Mouse (Mus musculus): ENCODE data around the gene Lss. TPM values are rescaled to one million over a fixed set of nuclear protein-coding genes. Genes with fewer than 3 reads are reported as not detected.
A peak's percentile ranks its signal among the peaks of the same experiment; 100 is the strongest.

Gene Lss
- polyA plus RNA-seq, 1 experiment from 2014 or later = 55.9 TPM

DNA sequence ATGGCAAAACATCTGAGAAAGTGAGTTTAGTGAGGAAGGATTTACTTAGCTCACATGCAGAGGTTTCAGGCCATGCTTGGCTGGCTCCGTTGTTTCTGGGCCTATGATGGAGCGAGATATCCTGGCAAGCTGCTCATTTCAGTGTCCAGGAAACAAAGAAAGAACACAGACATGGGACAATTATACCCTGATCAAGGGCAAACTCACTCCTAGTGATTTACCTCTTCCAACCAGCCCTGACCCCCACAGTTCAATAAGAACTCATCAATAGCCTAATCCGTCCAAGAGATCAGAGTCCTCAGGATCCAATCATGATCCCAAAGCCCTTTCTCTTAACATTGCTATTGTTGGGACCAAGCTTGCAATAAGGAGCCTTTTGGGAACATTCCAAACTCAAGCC, 40.8 kb downstream of the Lss start:
- H3K4me3 ChIP-seq = no peak overlapping the region
- peaks cover 12% of the 10 kb centered on the region for H3K4me1 ChIP-seq
- H3K36me3 ChIP-seq (replicated peaks) = no peaks in the 10 kb centered on the region
- no peaks in the 10 kb centered on the region for H3K27me3 ChIP-seq (replicated peaks; ENCODE audit: low read depth, poor library complexity, severe bottlenecking)
- no peaks in the 10 kb centered on the region for H3K9me3 ChIP-seq
- DNase-seq (ENCODE audit: low spot score) = no peak
- WGBS = 76% methylated on average over 3 of the region's 3 CpGs
- no peak overlapping the region for H3K27ac ChIP-seq (replicated peaks)

DNA sequence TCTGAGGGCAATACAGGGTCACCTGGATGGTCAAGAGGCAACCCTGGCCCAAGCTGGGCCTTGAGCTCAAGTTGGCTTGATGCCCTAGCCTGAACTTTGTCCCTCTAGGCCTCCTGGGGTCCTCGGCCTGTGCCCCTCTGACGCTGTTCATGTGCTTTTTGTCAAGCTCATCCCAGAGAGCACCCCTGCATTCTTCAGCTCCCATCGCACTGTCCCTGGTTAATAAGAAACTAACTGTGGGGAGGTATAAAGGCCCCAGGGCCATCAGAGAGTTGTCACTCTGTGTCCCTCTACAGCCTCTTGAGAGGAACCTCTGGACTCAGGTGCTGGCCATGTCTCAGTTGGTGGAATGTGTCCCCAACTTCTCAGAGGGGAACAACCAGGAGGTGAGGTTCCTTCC, 44.0 kb downstream of the Lss start, which contains the start of gene Ftcd:
TSS of gene Ftcd (plus strand) at position 275 of the 400 bp plus-strand sequence.
- WGBS = 79% methylated on average over 3 of the region's 3 CpGs
- Histone ChIP-seq H3K36me3 (replicated peaks) (no peaks in the 10 kb centered on the region), H3K27ac (replicated peaks) (no peak within 1 kb of the TSS), H3K4me1 (peaks cover 12% of the 10 kb centered on the region), H3K4me3 (no peak within 1 kb of the TSS), H3K9me3 (no peaks in the 10 kb centered on the region), H3K27me3 (replicated peaks; ENCODE audit: low read depth, poor library complexity, severe bottlenecking) (no peaks in the 10 kb centered on the region)
- DNase-seq (ENCODE audit: low spot score) = no peak

DNA sequence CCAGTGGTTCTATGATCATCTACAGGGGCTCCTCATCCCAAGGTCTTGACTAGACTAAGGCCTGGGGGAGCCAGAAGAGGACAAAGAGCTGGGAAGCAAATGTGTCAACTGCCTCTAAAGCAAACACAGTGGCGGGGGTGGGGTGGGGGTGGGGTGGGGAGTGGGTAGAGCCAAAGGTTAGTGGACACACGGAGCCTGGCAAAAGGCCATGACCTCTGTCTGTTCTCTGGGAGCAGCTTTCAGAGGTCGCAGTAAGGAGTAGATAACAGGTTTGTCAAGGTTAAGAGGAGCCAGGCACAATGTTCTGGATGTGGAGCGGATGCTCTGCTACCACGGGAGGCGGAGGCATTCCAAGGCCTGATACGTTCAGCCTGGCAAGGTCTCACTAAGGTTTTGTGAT, 45.5 kb downstream of the Lss start:
- 0 out of 2 replicates have a peak overlapping the region, but pooled peaks have one; percentile 1 for H3K27ac ChIP-seq (replicated peaks)
- peaks cover 7% of the 10 kb centered on the region for H3K4me1 ChIP-seq
- H3K27me3 ChIP-seq (replicated peaks; ENCODE audit: low read depth, poor library complexity, severe bottlenecking) = no peaks in the 10 kb centered on the region
- no peaks in the 10 kb centered on the region for H3K9me3 ChIP-seq
- DNase-seq (ENCODE audit: low spot score) = no peak
- no peak overlapping the region for H3K4me3 ChIP-seq
- 70% methylated on average over 7 of the region's 7 CpGs for WGBS
- H3K36me3 ChIP-seq (replicated peaks) = no peaks in the 10 kb centered on the region

DNA sequence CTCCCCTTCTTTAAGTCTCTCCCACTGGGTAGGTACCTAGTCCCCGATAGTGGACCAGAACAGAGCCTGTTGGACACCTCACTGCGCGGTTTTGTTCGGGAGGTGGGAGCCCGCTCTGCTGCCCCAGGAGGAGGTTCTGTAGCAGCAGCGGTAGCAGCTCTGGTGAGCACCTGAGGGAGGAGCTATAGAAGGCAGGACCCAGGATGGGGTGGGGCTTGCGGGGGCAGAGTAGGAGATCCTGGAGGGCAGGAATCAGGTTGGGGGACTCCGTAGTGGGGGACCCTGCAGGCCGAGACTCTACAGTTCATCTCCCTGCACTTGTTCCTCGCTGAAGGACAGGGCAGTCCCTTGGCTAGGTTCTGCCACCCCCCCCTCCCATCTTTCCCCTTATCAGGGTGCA, 52.8 kb downstream of the Lss start:
- peaks cover 24% of the 10 kb centered on the region for H3K27me3 ChIP-seq (replicated peaks; ENCODE audit: low read depth, poor library complexity, severe bottlenecking)
- peaks cover 10% of the 10 kb centered on the region for H3K4me1 ChIP-seq
- peak overlapping the region; percentile 39 for H3K4me3 ChIP-seq
- H3K9me3 ChIP-seq = no peaks in the 10 kb centered on the region
- no peak overlapping the region for H3K27ac ChIP-seq (replicated peaks)
- 10% methylated on average over 10 of the region's 10 CpGs for WGBS
- DNase-seq (ENCODE audit: low spot score) = peak; percentile 12
- no peaks in the 10 kb centered on the region for H3K36me3 ChIP-seq (replicated peaks)

DNA sequence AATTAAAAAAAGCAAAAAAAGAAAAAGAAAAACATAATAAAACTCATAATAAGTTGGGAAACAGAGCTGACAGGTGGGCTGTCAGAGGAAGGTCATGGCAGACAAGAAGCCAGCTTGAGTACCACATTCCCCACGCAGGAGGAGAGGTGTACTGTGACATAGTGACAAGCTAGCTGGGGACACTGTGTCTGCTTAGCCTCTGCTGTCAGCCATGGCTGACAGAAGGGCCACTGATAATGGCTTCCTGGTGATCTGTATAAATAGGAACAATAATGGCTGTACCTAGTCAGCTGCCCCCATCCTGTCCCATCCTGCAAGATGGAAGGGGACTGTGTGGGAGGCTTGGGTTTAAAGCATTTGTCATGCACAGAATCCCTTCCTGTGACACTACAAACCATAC, 54.8 kb downstream of the Lss start:
- whole genome bisulfite sequencing = 43% methylated on average over 1 of the region's 1 CpGs
- Histone ChIP-seq H3K4me3 (no peak overlapping the region), H3K4me1 (peaks cover 10% of the 10 kb centered on the region), H3K36me3 (replicated peaks) (no peaks in the 10 kb centered on the region), H3K27ac (replicated peaks) (no peak overlapping the region), H3K9me3 (no peaks in the 10 kb centered on the region), H3K27me3 (replicated peaks; ENCODE audit: low read depth, poor library complexity, severe bottlenecking) (peaks cover 24% of the 10 kb centered on the region)
- DNase-seq (ENCODE audit: low spot score) = no peak

DNA sequence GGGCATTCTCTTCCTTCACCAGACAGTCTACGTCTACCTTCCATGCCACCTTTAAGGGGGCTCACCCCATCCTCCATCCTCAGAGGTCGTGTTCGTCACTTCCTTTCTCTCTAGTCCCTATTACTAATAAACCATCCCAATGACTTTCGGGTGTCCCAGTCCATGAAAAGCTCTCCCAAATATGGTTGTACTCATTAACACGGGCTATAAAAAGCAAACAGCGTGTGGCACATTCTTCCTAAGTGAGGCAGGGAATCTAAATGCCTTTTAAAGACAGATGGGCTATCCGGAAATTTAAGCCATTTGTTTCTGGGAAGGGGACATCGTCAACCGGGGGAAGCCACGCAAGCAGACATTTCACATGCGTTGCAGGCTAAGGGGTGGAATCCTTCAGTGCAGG, 58.8 kb downstream of the Lss start:
- no peaks in the 10 kb centered on the region for H3K4me1 ChIP-seq
- no peak for DNase-seq (ENCODE audit: low spot score)
- WGBS = 88% methylated on average over 11 of the region's 11 CpGs
- H3K27me3 ChIP-seq (replicated peaks; ENCODE audit: low read depth, poor library complexity, severe bottlenecking) = no peaks in the 10 kb centered on the region
- no peak overlapping the region for H3K4me3 ChIP-seq
- H3K36me3 ChIP-seq (replicated peaks) = no peaks in the 10 kb centered on the region
- no peaks in the 10 kb centered on the region for H3K9me3 ChIP-seq
- no peak overlapping the region for H3K27ac ChIP-seq (replicated peaks)

DNA sequence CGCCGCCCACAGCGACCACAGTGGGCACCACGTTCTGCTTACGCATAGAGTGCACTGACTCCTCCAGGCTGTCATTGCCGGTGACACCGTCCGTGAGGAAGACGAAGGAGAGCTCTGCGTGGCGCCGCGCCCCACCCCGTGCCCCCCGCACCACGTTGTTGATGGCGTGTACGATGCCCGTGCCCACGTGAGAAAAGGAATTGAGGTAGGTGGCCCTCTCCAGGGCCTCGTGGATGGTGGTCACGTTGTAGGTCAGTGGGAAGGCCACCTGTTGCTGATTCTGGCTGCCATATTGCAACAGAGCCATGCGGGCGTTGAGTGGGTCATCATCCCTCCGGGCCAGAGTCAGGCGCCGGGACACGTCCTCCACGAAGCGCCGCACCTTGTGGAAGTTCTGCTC, 65.0 kb downstream of the Lss start:
- H3K36me3 ChIP-seq (replicated peaks) = no peaks in the 10 kb centered on the region
- H3K4me3 ChIP-seq = no peak overlapping the region
- no peaks in the 10 kb centered on the region for H3K9me3 ChIP-seq
- no peak overlapping the region for H3K27ac ChIP-seq (replicated peaks)
- H3K4me1 ChIP-seq = no peaks in the 10 kb centered on the region
- WGBS = 93% methylated on average over 31 of the region's 31 CpGs
- no peak for DNase-seq (ENCODE audit: low spot score)
- no peaks in the 10 kb centered on the region for H3K27me3 ChIP-seq (replicated peaks; ENCODE audit: low read depth, poor library complexity, severe bottlenecking)

DNA sequence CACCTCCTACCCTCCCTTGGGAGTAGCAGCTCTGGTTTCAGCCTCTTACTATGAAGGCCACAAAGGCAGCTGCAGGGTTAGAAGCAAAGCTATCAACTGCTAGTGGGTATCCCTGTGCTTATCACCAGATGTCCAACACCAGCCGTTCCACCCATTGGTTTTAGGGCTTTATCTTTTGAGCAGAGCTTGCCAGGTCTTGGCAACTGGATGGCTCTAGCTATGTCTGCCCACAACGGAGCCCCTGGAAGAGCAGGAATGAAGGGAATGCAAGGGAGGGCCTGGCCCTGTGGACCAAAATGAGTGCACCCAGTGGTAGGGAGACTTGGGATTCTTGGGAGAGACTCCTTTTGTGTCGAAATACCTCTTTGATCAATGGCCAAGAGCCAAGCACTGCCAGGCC, 71.3 kb downstream of the Lss start:
- Histone ChIP-seq H3K4me3 (no peak overlapping the region), H3K27me3 (replicated peaks; ENCODE audit: low read depth, poor library complexity, severe bottlenecking) (no peaks in the 10 kb centered on the region), H3K36me3 (replicated peaks) (no peaks in the 10 kb centered on the region; the same call in 1 of the 2 replicates), H3K27ac (replicated peaks) (no peak overlapping the region), H3K4me1 (no peaks in the 10 kb centered on the region), H3K9me3 (no peaks in the 10 kb centered on the region)
- DNase-seq (ENCODE audit: low spot score) = no peak
- WGBS = 88% methylated on average over 3 of the region's 3 CpGs

Other genes starting within 250 kb of the Lss start
- gene Dip2a, start 186.3 kb upstream of the Lss start, polyA plus RNA-seq (2016; fragmentation: Nextera tagmentation; extraction: Ambion mirVana) = 6.6 and 6.9 TPM in 2 replicates
- gene AC141477.1, start 91.1 kb upstream of the Lss start, polyA plus RNA-seq (2016; fragmentation: Nextera tagmentation; extraction: Ambion mirVana) = 2.6 TPM in 1 of 2 replicates, not detected in the other
- 23.8 and 25.5 TPM in 2 replicates for gene Pcnt, start 88.8 kb upstream of the Lss start, polyA plus RNA-seq (2016; fragmentation: Nextera tagmentation; extraction: Ambion mirVana)
- not detected in 2 replicates for gene 2610028H24Rik, start 82.5 kb upstream of the Lss start, polyA plus RNA-seq (2016; fragmentation: Nextera tagmentation; extraction: Ambion mirVana)
- 85.6 and 87.1 TPM in 2 replicates for gene Mcm3ap, start 62.7 kb upstream of the Lss start, polyA plus RNA-seq (2016; fragmentation: Nextera tagmentation; extraction: Ambion mirVana)
- 9.9 and 11.3 TPM in 2 replicates for gene Ybey, start 62.5 kb upstream of the Lss start, polyA plus RNA-seq (2016; fragmentation: Nextera tagmentation; extraction: Ambion mirVana)
- gene Spatc1l, start 30.7 kb downstream of the Lss start, polyA plus RNA-seq (2016; fragmentation: Nextera tagmentation; extraction: Ambion mirVana) = 0.11 TPM in 1 of 2 replicates, not detected in the other
- gene Ftcd, start 44.1 kb downstream of the Lss start, polyA plus RNA-seq (2016; fragmentation: Nextera tagmentation; extraction: Ambion mirVana) = not detected in 2 replicates
- 6.5 and 11.8 TPM in 2 replicates for gene Col6a2, start 92.0 kb downstream of the Lss start, polyA plus RNA-seq (2016; fragmentation: Nextera tagmentation; extraction: Ambion mirVana)
- 7.0 and 12.3 TPM in 2 replicates for gene Col6a1, start 194.6 kb downstream of the Lss start, polyA plus RNA-seq (2016; fragmentation: Nextera tagmentation; extraction: Ambion mirVana)